Mouse (Mus musculus) testis, postnatal 14 days (tissue): ENCODE data around the gene Tll2.

Experiments
- DNase-seq: peaks from one replicate; pipeline ENCODE4 v3.0.0; 2021; ENCODE audit warnings: low spot score

The Tll2 gene

DNA sequence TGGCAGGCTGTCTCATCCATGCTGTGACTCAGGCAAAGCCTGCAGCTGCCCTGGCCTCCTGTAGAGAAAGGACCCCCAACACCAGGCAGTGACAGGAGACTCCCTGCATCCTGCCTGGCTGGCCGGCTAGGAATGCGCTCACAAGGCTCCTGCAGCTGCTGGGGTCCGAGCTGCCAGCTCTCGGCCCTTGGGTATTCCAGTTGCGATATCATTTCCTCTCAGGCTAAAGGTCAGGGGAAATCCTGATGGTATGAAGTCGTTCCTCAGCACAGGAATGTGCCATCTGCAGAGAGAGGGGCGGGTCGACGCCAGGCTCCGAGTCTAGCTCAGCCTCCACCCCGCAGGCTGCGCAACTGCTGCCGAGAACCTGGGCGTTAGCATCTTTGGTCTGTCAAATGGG, 46.2 kb downstream of the Tll2 start:
- DNase-seq: no peak

DNA sequence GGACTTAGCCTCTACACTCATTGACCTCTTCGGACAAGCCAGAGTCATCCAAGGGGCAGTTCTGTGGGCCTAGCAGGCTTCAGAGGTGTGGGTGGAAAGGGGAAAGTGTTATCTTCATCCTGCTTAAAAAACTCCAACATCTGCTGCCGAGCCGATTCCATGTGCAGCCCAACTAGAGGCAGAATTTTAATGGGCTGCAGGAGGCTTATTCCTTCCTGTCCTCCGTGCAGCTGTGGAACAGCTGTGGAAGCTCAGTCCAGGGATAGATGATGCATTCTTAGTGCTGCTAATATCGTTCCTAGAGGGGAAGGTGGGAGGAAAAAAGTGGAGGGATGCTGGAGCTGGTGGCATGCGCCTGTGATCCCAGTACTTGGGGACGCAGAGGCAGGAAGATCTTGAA, 52.0 kb downstream of the Tll2 start:
- no peak for DNase-seq

DNA sequence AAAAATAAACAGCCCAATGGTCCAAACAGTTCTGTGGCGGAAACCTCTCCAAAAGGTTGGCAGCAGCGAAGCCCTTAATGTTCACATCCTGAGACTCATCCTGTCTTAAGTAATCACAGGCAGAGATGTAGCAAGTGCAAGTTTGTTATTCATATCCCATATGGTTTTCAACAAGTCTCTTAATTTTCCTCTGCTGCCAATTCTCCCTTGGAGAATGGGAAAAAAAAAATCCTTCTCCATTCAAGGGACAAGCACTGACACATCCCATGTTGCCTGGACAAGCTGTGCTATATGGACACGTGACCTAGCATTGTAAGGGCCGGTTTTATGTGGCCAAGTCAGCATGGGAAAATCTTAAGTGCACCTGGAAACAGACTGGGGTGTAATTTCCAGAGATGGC, 54.2 kb downstream of the Tll2 start:
- DNase-seq: no peak

DNA sequence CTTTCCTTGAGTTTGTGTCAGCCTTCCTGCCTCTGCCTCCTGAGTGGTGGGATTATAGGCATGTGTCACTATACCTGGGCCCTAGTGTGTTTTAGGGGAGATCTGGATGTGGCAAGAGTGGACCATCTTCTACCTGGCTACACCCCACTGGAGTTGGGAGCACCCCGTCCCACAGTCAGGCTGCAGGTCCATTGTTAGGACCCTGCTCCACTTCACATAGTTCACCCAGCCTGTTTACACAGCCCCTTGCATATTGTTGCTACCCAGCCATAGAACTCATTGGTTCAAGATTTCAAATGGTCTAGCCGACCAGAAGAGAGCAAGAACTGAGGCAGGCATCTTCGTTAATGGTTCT, 54.6 kb downstream of the Tll2 start:
- DNase-seq: no peak

DNA sequence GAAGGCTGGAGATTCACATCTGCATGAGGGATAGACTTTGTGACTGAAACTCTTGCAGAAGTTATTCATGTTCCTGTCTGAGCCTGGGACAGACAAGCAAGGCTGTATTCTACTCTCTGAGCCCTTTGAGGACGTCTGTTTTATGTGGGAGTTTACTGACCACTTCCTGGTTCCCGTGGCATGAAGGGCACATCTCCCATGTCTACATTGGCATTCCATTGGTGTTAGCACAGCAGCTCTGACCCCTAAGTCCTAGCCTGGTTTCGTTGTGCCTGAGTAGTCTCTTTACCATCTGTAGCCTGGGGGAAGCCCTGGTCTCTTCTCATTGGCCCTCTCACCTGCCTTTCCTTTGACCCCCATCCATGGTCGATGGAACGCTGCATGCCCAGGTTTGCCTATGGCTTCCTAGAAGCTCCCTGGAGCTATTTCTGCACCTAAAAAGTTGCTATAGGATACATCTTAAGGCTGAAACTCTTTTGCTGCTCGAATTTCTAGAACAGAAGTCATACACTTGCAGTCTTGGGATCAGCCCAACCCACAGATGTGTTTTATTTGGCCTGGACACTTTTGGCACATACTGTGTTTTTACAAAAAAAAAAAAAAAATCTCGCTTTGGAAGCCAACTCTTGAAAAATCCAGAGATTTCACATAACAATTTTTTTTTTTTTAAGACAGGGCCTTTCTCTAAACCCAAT, 55.2 kb downstream of the Tll2 start:
- no peak for DNase-seq

DNA sequence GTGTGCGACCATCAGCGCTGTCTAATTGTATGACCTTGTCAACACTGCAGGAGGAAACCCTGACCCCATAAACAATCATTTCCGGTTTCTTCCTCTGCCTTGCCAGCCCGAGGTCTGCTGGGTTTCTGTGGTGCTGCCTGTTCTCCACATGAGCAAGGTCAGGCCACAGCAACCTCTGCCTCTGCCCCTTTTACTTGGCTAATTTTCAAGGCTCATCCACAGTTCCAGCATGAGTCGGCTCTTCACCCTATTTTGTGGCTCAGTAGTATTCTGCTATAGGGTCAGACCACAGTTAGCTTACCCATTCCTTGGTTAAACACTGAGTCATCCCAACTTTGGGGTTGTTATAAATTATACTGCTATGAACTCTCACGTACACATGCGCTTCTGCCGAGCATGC, 65.7 kb downstream of the Tll2 start:
- DNase-seq: no peak

DNA sequence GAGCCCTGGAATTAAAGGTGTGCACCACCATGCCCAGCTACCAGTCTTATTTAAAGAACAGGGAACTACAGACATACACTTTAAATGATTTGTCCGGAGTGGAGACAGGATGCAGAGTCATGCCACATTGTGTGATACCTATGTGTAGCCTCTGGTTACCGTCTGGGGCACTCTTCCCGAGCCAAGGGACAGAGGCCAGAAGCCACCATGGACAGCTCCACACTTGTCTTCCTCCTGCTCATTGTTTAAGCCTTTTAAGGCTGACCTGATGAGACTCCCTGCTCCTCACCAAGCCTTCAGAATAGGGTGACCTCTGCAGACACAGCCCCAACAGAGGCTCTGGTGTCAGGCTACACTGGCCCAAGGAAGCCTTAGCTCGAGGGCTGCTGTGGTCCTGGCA, 67.0 kb downstream of the Tll2 start:
- no peak for DNase-seq

DNA sequence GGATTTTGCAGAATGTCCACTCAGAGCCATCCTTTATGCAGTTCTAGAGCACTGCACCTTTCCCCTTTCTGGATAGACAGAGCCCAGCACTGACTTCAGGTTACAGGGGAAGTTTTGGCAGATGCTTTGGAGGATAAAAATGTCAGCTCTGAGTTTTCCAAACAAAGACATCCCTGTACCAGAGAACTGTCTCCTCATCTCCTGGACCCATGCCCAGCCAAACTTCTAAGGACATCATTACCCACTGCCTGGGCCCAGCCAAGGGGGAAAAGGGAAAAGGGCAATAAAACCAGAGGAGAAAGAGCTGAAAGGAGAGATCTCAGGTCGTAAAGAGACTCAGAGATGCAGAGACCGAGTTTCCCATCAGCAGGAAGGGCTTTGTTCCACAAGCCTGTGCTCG, 83.6 kb downstream of the Tll2 start:
- DNase-seq: no peak

DNA sequence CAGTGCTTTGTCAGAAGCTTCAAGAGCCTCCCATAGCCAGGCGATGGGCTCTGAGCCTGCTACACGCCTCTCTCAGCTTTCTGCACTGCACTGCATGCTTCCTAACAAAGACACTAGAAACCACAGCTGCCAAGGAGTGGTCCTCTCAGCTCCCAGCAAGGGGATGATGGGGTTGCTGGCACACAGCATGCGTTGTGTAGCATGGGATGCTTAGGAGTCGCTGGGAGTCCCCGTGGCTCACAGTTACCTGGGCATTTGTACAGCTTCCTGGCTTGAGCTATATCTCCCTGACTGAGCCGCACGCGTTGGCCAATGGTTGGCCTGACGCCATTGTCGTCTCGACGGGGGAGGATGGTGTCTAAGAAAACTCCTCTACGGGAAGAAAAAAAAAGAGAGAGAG, 86.7 kb downstream of the Tll2 start:
- DNase-seq: no peak

DNA sequence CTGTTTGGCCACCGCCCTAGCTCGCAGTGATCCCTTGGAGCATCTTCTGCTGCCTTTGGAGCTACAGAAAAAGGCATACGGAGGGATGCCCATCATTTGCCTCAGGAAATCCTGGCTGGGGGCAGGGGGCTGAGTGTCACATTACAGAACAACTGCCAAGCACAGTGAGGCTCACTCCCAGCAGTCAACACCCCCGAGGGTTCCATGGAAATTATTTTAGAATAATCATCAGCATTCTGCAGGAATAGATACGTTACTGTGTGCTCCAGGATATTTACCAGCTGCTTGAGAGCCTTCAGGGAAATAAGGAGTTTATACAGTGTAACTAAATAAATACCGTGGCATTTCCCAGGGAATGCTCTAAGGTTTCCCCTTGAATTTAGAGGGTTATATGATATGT, 88.3 kb downstream of the Tll2 start:
- DNase-seq: no peak

DNA sequence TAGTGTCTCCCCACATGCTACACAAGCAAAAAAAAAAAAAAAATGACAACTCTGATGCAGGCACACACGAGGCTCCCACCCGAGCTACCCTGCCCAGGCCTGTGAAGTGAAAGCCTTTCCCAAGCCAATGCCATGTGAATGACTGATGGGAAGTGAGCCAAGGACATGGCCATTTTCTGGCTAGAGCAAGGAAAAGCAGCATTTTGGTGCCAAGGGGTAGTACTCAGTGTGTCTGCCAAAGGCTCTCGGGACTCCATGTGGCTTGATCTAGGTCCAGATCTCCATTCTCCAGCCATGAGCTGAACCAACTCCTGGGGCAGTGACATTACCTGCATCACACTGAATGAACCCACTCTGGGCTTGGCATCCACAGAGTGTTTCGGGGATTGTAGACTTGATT, 89.3 kb downstream of the Tll2 start:
- no peak for DNase-seq

DNA sequence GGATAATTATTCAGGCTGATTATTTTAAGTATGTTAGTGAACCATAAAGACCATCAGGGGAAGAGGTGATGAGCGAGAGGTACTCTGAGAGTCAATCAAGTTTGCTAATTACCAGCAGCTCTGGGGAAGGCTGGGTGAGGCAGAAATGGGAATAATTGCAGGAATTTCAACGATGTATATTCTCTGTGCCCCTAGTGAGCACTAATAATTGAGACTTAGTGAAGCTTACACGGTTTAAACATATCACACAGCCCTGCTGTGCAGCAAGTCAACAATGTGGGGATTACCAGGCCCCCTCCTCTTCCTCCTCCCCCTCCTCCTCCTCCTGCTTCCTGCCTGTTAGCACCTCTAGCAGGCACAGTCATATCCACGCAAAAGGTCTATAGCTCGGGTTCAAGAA, 92.0 kb downstream of the Tll2 start:
- DNase-seq: no peak

DNA sequence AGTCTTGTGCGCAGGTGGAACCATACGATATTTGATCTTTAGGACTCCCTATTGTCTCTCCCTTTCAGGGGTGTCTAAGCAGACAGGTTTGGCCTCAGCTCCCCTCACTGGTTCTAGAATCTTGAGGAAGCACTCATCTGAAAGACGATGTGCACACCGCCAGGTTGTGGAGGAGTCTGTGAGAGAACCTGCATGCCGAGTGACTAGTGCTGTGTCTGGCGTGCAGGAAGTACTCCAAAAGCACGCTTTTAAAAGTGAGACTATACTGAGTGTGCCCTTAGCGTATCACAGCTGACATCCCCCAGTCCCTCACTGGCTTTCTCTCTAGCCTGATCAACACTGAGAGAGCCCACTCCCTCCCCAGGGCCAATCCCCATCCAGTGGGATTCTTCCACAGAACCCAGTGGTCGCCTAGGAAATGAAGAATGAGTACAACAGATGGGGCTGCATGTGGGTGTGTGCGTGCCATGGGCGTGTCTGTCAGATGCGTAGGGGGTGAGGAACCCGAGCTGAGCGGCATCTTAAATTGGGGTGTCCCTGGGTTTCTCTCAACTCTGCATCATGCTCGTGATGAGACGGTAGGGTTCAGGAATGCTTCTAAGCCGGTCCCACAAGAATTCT, 92.6 kb downstream of the Tll2 start:
- no peak for DNase-seq

DNA sequence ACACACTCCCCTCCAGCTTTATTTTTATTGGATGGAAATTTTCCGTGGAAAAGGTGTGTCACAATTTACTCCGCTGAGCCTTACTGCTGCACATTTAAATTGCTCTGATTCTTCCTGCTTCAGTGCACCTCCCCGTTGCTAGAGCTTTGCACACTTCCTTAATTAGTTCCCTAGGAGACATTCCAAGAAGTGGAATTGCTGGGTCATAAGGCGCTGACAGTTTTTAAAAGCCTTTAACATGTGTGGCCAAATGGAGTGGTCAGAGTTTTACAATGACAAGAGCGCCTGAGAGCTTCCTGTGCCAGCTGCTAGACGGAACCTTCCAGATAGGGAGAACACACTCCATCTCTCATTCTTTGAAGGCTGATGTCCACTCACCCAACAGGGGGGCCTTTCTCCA, 94.0 kb downstream of the Tll2 start:
- no peak for DNase-seq

DNA sequence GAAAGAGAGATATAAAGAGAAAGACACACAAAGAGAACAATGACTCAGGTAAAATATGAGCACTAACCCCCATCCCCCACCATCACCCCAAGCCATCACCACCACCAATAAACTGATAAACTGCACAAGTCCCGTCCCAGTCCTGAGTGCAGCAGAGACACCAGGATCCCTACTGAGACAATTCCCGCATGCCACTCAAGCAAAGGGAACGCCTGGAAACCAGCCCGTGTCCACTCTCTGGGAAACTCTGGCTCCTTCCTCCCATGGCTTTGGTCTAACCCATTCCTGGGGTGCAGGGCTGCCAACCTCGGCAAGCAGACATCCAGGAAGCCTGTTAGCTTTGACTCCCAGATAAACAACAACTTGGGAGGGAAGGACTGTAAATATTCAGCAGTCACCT, 96.6 kb downstream of the Tll2 start:
- no peak for DNase-seq

DNA sequence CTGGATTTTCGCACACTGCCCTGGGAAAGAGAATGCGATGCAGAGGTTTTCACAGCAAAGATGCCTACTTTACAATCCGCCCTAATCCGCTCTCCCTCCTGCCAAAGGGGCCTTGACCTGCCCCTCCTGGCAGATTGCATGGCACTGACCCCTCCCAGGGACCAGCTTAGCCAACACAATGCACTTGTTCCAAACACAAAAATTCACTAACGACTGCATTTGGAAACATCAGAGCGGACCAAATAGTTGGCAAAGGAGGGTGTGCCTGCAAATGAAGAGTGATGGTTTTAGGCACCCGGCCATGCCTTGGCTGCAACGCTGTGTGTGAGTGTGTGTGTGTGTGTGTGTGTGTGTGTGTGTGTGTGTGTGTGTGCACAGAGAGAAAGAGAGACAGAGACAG, 97.1 kb downstream of the Tll2 start:
- DNase-seq: no peak

DNA sequence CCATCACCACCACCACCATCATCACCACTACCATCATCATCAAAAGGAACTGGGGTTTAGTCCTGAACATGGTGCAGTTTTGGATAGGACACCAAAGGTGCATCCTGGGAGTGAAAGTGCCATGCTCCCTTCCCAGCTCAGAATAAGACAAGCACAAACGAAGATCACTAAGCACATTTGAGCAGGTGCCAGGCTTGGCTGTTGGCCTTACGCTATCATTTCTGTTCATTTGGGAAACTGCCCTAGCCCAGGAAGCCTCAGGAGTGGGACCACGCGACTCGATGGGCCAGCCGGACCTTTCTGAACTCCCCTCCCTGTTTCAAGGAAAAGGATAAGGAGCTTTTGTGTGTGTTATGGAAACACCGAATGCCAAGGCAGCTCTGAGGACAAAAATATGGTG, 98.0 kb downstream of the Tll2 start:
- DNase-seq: no peak

DNA sequence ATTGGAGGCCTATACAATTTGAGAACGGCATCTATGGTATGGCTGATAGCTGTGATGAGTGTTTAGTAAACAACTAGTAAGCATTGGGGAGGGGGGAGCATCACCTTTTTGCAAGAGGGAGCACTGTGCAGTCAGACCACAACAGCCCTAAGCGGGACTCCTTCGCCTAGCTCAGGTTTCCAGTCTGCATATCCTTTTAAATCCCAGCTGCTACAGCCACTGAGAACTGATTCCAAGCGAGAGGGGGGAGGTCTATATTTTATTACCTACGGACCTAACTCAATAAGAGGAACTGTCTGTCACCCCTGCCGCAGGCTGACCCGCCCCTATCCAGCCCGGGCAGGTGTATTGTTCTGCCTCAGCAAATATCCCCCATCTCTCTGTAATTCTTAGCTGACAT, 99.1 kb downstream of the Tll2 start:
- DNase-seq: no peak

DNA sequence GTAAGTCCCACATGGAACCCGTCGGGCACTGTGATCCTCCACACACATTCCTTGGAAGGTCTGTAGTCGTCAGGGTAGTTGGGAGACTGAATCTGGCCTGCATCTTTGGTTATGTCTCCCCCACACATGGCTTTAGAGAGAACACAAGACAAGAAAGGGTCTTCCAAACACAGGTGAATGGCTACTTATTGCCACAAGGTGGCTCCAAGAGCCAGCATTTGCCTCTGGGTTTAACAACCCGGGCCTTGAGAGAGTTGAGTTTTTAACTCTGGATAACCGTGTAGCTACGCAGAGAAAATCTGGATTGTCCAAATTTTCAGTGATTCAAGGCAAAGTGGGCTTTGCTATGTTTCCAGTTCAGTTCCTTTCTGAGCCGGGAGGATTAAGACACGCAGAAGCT, 101.7 kb downstream of the Tll2 start:
- DNase-seq: no peak

DNA sequence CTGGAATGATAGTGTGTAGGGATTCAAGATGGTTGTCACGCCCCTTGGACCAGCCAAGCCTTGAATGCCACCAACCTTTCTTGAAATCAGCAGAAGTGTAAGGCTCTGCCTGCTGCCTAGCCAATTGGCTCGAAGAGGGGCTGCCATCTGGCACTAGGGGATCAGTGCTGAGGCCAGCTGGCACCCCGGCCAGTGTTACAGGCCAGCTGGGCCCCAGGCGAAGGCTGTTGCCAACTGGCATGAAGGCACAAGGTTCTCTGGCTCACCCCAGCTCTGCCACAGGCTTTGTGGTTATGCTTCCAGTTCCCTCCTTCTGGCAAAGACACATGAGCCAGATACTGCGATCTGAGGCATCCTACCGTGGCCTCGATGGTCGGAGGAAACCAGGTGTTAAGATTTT, 105.2 kb downstream of the Tll2 start:
- DNase-seq: no peak

DNA sequence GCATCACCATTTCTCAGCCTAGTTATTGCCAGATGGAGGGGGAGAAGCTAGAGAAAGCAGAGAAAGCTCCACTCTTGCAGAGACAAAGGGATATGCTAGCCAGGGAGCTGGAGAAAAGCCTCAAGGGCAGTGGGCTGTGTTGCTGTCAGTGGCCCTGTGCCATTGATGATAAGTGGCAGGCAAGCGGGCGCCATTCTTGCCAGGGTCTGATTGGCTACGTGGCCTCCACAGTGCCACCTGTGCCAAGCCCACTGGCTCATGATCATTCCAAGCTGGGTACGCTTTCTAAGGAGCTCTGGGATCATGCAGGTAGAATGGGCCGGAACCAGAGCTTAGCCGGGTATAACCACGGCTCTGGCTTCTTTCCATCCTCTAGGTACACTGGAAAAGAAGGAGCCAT, 105.8 kb downstream of the Tll2 start:
- no peak for DNase-seq

DNA sequence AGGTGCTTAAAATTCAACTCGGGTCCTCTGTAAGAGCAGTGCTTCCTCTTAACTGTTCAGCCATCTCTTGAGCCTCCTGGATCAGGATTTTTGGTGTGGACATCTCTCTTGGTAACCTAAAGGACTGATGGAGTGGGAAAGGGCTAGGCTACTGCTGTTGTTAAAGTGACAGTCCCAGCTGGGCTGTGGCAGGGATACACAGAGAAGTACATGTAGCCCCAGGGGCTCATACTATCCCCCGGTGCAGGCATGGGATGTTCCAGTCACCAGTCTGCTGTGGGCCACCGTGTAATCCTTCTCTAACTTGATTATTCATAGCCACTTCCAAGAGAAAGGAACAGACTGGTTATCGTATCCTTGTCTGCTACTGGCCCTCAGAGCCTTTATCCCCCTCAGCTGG, 109.6 kb downstream of the Tll2 start:
- DNase-seq: no peak

DNA sequence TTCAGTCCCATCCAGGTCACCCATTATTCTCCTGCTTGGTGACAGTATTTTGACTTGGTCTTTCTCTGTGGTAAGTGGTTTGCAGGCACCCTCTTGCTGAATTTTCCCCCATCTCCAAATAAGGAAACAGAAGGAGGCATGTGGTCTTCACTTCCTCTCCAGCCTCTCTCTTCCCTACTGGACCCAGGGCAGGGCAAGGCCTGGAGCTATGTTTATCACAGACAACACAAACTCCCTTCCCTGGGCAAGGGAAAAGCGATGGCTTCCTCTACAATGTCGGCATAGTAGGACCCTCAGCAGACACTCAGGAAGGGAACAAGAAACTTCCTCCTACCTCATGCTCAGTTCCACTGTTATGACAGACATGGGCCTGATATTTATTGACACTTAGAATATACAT, 114.7 kb downstream of the Tll2 start:
- DNase-seq: no peak

DNA sequence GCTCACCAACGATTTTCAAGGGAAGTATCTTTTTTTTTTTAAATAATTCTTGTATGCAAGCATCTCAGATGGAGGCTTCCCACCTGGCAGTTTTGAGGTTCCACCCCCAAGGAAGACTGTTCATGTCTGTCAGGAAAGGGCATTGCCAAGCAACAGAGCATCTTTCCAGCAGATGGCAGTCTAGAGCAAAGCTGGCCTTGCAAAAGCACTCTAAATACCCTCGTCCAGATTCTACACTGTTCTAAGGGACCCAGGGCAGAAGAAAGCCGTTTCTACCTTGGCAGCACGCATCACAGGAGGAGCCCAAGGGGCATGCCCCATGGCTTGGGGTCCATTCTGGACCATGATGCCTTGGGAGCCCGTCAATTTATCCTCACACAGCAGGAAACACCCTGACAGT, 116.8 kb downstream of the Tll2 start:
- DNase-seq: no peak

DNA sequence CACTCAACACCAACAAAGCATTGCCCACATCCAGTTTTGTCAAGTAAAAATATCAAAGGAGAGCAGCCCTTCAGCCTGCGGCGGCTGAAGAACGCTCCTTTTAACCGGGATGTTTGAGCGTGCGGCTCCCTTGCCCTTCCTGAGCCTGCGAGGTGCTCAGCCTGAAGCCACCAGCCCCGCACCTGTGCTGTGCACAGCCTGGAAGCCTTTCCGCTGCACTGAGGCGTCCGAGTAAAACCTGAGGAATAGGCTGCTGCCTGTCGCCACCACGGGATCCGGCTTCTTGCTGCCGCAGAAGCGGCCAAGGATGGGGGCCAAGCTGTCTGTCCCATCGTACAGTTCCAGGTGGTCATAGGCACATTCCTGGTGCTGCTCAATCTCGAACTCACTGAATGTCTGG, 118.1 kb downstream of the Tll2 start:
- DNase-seq: no peak
